Mouse (Mus musculus) urinary bladder, postnatal 4 days (tissue): ENCODE data around the gene Rac2.

ENCODE experiments used
- DNase-seq, 2 experiments: peaks; one replicate each; pipeline ENCODE4 v3.0.0; 2021 to 2022; ENCODE audit warnings: low spot score in 2 of 2

The Rac2 gene

DNA sequence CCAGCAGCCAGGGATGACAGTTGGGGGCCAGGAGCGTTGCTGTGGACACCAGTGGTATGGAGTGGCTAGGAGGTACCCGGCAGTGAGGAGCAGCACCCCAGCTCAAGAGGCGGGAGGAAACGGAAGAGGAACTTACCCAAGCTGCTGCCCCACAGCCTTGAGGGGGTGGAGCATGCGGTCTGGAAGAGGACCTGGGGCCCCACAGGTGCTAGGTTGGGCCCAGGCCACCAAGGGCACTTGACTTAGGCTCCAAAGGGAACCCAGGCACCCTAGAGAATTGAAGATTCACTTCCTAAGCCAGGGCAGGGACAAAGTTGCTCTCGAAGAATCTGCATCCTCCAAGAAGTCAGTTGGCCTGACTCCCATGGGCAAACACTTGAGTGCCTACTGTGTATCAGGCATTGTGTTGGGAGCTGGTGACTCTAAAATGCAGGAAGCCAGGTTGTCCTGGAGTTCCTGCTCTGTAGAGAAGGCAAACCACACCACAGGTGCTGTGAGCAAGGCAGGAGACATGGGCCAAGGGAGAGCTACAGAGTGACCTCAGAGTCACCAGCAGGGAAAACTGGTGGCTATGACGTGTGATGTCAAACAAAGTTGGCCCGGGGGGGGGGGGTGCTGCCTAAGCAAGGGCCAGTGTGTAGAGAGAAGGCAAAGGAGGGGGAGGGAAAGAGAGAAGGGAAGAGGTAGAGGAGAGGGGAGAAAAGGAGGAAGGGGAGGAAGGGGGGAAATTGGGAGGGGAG is at the start of gene Rac2:
TSS of gene Rac2 (minus strand) at position 126 of the 740 bp plus-strand sequence.
- DNase-seq = no peak

DNA sequence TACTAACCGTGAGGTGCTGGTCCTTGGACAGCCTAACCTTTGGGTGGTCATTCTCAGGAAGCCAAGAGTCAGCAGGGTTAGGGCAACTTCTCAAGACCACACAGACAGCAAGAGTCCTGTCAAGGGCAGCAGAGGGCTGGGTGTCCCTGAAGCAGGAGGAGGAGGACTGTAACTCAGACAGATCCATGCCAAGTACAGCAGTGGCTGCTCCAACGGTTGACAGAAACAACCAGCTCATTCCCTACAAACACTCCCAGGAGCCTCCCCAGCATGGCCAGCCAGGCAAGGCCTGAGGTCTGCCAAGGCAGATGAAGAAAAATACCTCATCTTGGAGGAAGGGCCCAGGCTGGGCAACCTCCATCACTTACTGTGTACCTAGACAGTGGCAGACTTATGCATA is 44.4 kb upstream of the Rac2 start:
- no peak for DNase-seq

DNA sequence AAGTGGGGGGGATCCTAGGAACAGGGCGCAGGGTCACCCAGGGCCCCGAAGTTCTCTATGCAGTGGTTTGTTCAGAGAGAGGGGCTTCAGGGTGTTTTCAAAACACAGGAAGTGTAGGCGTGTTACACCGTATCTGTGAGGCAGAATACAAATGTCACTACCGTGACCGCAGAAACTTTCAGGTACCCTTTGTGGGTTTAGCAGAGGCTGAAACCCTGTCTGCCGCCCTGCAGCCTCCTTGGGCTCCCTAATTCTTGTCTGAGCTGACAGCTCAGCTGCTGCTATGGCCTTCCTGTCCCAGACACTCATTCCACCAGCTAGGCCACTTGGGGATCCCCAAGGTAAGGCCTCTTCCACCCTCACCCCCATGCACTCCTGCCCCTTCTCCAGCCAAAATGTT is 42.0 kb upstream of the Rac2 start:
- DNase-seq = no peak

DNA sequence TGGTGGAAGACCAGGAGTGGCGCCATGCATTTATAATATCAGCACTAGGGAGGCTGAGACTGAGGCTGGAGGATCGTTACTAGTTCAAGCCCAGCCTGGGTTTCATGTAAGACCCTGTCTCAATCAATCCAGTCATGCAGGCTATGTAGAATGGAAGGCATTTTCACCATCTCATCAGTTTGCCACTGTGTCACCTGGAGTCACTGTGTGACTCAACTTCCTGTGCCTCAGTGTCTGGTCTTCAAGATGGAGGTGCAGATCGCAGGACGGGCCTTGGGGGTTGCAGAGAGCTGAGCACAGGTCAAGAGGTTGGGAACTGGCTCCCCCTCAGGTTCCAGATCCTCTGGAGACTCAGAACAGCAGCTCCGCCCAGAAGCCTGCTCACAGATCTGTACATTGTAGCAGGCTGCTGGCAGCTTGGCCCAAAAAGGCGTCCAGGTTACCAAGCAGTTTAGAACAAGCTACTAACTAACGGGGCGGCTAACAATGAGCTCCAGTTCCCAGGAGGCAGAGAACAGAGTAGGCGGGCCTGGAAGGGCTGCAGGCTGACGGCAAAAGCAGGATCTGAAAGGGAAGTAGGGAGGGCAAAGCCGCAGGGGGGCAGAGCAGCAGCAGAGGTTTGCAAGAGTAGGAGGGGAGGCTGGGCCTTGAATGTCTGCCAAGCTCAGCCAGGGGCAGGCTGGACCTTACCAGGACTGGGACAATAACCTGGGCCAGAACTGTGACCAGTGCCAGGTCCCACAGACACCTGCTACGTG is 38.3 kb upstream of the Rac2 start:
- DNase-seq = no peak

DNA sequence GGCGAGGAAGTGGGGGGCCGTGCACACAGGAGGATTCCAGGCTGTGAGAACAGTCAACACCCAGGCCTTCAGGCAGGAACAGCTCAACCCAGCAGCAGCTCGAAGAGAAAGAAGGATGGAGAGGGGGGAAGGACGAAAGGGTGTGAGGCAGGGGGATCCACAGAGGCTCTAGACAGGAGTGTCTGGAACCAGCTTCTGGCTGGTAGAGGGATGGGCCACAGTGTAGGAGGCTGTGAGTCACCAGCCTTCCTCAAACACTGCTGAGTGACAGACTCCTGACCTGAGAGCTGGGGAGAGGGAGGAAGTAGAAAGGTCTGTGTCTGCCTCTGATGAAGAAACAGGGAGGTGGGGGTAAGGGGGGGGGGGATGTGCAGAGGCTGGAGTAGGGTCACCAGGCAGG is 34.9 kb upstream of the Rac2 start:
- no peak for DNase-seq

DNA sequence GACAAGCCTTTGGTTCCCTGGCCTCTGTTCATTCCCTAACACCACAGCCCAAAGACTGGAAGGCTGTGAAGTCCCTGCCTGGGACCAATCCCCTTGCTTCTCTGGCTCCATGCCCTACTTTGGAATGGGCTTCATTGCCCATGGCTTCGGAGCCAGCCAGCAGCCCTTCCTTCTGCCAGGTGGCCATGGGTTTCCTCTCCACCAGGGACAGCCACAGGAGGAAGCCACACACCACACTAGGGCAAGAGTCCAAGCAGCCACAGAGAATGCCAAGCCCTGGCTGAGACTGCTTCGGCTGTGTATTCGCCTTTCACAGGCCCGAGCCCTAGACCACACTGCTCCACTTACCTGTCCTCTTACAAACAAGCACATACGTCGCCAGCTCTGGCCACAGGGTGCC is 33.5 kb upstream of the Rac2 start:
- no peak for DNase-seq

DNA sequence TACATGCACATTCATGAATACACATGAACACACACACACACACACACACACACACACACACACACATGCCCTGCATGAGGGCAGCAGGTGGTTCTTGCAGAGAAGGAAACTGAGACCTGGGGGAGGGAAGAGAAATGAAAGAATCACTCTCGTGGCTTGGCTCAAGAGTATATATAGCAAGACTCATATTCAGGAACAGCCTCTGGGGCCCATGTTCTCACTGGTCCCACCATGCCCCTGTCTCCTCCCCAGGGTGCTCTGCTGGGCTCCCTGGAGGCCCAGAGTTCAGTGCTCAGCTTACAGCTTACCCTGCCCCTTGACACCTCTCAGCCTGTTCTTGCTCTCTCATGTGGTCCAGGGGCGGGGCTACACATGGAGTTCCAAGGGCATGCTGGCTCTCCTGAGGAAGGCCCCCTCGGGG is 32.8 kb upstream of the Rac2 start:
- no peak for DNase-seq

DNA sequence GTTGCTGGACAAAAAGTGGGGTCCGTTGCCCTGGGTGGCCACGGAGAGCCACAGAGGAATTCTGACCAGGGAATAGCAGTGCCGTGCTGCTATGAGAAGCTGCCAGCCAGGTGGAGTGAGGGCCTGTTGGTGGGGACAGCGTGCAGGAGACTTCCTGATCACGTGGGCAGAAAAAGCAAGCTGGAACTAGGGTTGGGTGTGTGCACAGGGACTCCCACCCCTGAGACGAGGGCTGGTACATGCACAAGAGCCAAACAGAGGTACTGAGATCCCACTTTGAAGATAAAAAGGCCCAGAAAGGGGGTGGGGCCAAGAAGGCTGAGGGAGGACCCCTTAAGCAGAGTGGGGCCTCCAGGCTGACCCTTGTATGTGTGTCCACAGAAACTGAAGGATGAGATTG is 31.7 kb upstream of the Rac2 start:
- no peak for DNase-seq

DNA sequence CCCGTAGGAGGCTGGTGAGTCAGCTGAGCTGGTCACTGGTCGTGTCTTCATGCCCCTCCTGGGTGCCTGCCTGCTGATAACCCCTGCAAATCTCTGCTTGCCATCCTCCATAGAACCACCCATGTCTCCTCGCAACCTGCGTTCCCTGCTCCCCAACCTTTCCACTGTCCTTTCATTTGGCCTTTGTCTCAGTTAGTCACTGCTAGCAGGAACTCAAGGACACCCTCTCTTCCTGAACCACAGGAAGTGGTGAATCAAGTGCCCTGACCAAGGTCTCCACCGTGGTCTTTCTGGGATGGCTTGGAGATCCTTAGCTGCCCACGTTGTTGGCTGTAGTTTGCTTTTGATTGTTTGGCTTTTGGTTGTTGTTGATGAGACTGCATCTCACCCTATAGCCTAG is 28.6 kb upstream of the Rac2 start:
- DNase-seq = no peak

DNA sequence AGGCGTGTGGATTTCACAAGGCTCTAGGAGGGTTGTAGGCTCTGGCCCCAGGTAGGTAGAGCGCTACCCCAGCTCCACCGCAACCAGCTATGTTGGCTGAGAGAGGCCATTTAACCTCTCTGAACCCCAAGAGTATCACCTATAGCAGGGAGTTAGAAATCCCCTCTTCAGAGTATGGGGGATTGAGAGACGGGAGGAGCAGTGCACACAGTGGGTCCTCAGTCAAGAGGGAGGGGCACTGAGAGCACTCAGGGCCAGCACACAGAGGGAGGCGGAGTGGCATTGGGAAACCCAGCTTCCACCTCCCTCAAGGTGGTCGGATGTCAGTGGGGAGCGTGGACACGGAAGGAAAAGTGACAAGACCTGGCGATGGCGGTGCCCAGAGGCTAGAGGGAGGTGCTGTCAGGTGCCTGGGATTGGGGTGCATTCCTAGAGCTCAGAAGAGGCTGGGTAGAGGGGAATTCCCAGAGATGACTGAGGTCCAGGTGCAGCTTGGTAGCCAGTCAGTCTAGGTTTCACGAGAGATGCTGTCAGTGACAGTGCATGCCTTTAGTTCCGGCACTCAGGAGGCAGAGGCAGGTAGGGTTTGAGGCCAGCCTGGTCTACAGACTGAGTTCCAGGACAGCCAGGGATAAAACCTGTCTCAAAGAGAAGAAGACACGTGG is 27.1 kb upstream of the Rac2 start:
- no peak for DNase-seq

DNA sequence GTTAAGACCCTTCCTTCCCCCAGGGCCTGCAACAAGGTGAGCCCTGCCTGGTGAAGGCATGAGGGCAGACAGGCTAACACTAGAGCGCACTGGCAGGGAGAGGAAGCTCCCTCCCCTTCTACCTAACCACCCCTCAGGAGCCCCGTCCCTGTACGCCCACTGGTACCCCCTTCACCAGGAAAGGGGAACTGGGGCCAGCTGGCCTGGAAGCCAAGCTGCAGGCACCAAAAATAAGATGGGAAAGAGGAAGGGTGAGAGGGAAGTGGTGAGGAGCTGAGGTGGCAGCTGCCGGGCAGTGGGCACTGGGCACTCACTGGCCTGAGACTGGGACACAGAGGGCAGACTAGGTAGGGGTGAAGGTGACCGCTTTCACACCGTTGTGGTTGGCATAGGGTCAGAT is 26.5 kb upstream of the Rac2 start:
- DNase-seq = no peak

DNA sequence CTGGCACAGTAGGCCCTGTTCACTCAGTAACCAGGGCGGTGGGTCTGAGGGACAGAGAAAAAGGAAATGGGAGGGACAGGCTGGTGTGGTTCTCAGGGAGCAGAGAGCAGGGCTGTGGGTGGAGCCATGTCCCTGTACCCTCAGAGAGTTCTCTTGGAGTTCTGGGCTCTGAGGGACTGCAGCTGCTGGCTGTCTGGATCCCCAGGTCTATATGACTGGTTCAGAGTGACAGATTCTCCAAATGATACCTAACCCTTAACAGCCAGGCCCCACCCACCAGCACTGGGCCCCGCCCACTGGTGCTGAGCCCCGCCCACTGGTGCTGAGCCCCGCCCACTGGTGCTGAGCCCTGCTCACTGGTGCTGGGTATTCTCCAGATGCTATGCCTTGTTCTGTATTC is 25.1 kb upstream of the Rac2 start:
- DNase-seq = no peak

DNA sequence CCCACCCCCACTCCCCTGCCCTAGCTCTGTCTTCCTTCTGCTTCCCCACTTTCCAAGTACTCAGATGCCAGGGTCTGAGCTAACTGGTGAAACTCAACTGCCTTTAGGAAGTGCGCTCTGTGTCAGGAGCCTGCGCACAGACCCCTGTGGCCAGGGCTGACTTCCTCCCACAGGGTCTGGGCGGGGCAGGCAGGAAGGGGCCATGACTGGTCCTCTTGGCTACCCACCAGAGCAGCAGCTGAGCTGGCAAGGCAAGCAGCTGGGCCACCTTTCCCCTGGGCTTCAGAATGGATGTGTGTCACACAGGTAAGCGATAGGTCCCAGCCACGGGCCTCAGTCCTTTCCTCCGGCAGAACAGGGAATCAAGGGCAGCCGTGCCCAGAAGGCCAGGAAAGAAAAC is 24.3 kb upstream of the Rac2 start, which contains the start of gene Cyth4:
TSS of gene Cyth4 (plus strand) at position 134 of the 400 bp plus-strand sequence.
- DNase-seq = no peak

DNA sequence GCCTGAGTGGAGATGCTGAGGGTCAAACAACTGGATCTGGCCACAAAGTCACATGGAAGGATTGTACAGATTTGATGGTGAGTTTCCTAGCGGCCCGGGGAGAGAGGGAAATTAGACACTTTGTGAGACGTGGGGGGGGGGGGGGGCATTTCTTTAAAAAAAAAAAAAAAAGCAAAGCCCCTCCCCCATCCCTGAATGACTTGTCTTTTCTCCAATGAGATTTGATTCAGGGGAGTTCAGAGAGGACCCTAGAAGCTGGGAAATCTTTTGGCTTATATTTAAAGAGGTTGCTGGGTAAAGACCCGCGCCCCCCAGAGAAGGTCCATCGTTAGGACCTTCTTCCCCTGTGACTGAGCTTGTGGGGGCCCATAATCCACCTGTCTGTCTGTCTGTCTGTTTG is 23.9 kb upstream of the Rac2 start:
- no peak for DNase-seq

DNA sequence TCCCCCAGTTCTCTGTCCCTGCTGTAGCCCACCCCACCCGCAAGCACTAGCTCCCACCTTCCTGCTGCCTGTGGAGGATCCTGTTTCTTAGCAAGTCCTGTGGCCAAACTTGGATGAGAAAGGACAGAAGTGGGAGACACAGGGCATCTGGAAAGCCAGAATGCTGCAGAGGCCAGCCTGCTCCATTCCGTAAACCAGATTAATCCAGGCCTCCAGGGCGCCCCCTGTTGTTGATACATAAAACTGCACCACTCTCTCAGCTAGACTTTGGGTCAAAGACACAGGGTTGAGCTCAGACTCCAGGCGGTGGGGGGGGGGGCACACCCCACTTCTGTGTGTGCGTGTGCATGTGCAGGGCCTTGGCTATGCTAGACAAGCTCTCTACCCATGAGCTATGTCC is 22.9 kb upstream of the Rac2 start:
- no peak for DNase-seq

DNA sequence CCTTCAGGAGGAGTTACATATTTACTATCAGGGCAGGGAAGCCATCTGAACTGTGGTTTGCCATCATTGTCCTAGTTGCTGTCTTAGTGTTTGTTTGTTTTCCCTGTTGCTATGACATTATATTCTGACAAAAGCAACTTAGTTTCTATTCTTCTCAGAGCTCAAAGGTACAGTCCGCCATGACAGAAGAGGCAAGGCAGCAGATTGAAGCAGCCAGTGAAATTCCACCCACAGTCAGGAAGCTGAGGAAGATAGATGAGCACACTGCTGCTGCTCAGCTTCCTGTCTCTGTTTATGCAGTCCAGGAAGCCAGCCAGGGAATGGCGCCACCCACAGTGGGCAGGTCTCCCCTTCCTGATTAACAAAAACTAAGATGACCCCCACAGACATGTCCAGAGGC is 22.2 kb upstream of the Rac2 start:
- no peak for DNase-seq

DNA sequence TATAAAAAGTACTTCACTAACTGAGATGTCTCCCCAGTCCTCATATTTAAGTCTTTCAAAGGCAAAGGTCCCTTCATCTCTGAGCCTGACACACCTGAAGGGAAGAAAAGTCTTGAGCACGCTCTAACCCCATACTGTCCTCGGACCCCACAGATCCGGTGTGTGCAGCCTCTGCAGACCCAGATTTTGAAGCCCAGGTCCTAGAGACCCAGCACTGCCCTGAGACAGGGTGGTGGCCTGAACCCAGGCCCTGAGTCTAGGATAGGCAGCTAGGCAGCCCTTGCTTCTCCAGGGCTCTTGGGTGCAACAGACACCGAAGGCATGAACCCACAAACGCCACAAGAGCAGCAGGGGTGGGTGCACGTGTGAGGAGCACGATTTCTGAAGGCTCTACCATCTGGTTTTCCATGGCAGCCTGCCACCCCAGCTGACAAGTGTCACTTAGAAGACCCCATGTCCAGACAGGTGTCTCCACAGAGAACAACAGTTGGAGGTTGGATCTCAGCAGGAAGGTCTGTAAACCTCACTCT is 21.4 kb upstream of the Rac2 start:
- DNase-seq = no peak

DNA sequence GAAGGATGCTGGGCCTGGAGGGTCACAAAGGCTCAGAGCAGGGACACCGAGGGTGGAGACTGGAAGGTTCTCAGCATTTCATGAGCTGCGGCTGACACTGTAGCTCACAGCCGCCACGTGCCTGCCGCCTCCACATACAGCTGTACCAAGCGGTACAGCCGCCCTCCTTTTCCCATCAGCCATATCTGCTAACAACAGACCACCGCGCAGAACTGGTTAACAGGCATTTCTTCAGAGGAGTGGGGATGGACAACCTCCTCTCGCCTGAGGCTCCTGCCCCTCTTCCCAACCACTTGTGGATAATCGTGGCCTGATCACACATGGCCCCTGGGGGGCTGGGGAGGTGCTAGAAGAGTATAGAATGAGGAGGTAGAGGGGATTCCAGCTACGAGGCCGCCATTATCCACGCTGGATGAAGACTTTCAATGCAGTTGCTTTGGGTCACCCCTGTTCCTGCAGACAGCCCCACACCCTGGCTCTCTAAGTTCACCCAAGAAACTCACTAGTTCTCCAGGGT is 19.9 kb upstream of the Rac2 start:
- no peak for DNase-seq

DNA sequence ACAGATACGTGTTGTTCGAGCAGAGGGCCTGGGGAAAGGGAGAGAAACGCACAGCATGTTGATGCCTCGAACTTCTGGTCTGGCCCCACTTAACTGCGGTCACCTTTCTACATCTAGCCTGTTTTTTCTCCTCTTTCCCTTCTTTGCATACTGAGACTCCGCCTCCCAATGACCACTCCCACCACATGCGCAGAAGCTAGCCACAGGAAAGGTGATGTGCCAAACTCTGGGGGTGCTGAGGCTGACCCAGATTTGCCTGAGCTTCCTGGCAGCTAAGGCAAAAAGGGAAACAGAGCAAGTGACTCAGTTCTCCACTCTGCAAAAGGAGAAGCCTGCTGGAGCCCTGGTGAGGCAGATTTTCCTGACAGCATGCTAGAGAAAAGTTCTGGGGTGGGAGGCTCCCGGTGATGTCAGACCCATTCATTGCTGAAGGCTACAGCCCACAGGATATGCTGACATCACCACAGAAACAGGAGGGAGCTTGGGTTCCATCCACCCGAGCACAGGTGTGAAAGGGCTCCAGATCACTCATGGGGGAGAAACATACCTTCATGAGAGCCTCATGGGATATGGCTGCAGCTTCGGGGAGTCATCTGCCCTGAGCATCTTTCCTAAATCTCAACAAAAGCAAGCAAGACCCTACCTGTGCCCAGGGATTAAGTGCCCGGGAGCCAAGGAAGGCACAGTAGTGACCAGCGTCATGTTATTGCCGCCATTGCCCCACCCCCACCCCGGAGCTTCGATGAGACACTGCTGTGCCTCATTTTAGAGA is 19.3 kb upstream of the Rac2 start:
- DNase-seq = no peak

DNA sequence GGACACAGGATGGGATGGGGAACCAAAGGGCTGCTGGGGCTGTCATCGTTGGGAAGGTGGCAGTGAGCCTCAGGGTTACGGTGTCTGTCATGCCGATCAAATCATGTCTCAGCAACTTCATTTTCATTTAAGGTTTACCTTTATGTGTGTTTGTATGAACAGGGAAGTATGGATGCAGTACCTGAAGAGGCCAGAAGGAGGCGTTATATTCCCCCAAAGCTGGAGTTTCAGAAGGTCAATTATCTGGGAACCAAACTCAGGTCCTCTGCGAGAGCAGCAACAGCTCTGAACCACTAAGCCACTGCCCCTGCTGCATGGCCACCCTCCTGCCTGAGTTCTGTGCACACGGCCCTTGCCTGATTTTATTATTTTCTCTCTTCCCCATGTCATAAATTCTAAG is 18.2 kb upstream of the Rac2 start:
- no peak for DNase-seq

DNA sequence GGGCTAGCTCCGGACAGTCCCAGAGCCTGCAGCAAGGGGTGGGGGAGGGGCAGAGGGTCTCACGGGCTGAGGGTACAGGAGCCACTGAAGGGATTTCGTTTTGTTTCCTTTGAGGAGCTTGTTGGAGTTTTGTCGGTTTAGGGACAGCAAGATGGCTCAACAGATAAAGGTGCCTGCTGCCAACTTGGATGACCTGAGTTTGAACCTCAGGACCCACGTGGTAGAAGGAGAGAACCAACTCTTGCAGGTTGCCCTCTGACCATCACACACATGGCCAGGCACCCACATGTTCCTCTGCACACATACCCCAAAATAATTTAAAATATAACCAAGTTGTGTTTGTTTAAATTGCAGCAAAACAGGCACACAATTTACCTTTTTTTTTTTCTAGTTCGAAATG is 17.4 kb upstream of the Rac2 start:
- DNase-seq = no peak

DNA sequence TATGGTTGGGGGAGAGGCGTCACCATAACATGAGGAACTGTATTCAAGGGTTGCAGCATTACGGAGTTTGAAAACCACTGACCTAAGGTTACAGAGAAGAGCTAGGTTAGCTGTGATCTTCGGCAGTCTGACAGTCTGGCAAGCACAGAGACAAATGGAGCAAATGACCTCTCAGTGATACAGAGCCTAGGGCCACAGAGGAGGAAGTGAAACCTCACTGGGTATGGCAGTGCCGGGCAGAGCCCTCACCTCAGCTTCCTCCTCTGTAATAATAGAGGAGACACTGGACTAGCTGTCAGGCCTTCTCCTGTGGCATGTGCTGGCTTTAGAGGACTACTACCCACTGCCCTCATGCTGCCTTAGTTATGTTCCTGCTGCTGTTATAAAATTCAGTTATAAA is 16.3 kb upstream of the Rac2 start:
- no peak for DNase-seq
